Mouse (Mus musculus) right cerebral cortex, postnatal 25 days (tissue): ENCODE data around the gene Gbx1.
"Not testable (repeated sequence)": the region's sequence is repeated elsewhere in the genome, so short reads cannot be mapped to it uniquely, and the experiment has no call there.

Experiments used
- DNase-seq: peaks from one replicate; pipeline ENCODE4 v3.0.0; 2022

Gene Gbx1

DNA sequence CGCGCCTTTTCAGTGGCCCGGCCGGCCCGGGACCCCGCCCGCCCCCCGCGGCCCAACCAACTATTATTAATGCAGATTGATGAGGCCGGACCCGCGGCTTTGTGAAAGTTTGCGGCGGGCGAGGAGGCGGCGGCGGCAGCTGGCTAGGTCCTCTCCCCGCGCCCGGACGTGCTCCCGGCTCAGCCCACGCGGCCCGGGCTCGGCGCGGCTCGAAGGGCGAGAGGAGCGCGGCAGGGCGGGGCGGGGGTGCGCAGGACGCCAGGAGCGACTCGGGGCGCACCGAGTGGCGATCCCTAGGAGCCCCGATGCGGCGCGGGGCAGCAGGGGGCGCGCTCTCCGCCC lies at the start of gene Gbx1:
Gene Gbx1 (minus strand): TSS at position 314 of the 342 bp plus-strand sequence.
- no peak for DNase-seq

DNA sequence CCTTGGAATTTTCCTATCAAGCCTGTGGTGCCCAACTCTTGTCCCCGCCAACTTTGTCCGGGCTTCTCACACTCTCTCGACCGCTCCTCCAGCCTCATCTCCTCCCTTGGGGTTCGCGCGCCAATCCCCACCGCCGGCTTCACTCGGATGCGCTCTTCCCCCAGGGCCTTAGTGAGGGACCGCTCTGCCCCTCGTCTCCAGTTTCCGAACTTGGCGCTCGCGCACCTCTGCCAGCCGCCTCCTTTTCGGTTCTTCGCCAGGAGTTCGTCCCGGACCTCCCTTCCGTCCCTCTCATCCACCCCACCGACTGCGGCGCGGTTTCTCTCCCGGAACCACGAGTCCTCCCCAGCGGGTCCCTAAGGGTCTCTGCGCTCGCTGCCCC lies 49.8 kb upstream of the Gbx1 start:
- no peak for DNase-seq

DNA sequence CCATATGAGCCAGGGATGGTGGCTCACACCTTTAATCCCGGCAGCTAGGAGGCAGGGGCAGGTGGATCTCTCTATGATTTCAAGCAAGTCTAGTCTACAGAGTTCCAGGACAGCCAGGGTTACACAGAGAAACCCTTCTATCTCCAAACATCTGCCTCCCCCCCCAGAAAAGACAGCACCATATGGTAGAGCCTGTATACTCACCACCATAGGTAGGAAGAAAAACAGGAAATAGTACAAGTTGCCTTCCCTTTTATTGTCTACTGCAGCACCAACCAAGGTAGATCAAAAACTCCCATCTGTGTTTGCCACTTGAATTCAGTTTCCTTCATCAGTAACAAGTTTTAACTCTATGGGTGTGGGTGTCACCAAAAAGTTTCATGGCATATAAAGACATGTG lies 48.9 kb upstream of the Gbx1 start:
- DNase-seq = no peak

DNA sequence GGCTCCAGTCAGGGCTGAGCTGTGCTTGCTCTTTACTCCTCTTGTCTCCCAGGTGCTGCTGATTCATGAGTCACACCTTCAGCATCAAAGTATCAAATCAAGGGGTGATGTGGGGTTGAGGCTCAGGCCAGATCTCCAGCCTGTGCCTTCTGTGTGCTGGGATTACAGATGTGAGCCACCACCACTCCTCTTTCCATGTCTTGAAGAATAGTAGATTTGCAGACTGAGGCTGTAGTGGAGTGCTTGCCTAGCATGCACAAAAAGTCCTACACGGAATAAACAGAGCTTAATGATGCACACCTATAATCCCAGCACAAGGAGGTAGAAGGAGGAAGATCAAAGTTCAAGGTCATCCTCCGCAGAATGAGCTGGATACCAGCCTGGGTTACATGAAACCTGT lies 29.7 kb upstream of the Gbx1 start, which contains the start of gene 4931409K22Rik:
Gene 4931409K22Rik (minus strand): TSS at position 101 of the 400 bp plus-strand sequence.
- no peak for DNase-seq

DNA sequence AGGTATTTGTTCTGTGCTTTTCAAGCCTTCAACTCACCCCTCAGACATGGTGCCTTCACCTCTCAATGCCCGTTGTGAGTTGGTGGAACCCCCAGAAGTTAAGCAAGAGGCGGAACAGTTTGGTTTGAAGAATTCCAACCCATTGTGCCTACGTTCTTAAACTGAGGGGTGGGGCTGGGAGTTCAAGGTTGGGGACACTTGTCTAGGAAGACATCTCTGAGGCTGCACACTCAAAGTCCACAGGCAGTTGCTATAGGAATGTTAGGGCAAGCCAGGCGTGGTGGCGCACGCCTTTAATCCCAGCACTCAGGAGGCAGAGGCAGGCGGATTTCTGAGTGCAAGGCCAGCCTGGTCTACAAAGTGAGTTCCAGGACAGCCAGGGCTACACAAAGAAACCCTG lies 28.3 kb upstream of the Gbx1 start:
- DNase-seq = not testable (repeated sequence)

DNA sequence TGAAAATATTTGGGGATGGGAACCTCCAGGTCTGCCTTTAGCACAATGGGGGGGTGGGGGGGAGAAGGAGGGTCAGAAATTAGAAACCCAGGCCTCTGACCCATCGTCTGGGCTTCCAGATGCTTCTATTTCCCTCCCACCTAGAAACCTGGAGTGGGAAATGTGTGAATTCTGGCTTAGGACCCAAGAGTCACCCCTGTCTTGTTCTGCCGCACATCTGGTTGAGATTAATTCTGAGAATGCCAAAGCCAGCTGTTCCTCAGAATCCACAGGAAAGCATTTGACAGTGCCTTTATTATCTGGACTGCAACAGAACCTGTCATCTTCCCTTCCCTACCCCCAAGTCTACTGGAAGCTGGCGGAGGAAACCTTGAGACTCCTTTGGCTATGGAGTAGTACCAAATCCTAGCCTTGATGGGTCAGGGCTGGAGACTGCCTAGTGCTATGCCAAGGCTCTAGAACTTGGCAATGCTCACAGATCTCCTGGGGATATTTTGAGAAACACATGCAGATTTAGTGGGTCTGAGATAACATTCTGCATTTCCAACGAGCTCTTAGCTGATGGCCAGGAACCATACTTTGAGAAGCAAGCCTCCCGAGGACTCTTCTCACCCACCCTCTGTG lies 26.7 kb upstream of the Gbx1 start:
- DNase-seq = no peak

DNA sequence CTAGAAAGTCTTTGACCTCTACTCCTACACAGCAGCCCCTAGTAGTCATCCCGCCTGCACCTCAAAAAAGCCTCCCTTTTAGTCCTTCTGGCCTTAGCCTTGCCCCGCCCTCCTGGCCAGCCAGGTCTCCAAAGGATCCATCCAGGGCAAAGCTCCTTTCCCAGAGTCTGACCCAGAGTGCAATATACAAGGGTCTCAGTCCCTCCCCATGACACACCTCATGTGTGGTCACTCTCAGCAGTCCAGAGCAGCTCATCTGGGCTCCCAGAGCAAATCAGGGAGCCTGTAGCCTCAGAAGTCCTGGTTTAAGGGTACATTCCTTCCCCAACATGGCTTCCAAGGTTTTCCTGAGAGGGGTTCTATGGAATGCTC lies 24.3 kb upstream of the Gbx1 start:
- no peak for DNase-seq

DNA sequence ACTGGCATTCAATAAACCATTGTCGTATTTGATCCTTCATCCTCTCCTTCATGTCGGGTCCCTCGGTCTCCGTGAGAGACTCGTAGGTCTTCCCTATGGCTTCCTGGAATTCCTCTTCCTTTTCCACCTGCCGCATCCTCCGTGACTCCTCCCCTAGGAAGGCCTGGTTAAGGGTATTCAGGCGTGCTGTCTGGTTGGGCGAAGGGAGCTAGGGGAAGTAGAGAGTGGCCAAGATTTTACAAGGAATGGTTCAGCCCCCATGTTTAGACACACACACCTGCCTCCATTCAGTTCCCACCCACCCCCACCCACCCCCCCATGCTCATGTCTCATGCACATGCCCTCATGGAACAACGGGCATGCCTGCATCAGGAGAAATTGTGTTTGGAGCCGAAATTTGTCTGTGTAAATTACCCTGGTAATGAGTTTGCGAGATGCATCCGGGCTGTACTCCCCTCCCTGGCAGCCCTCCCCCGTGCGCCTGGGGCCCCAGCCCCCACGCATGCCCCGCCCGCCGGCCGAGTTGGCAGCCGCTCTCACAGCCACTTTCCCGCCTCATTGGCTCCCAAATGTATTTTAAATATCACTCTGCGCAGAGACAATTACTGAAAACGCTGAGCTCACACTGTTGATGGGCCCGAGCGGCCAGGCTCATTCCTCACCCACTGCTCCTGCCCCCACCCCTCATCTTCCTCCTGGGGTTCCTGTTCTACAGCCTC lies 23.8 kb upstream of the Gbx1 start:
- DNase-seq = peak; percentile 73

DNA sequence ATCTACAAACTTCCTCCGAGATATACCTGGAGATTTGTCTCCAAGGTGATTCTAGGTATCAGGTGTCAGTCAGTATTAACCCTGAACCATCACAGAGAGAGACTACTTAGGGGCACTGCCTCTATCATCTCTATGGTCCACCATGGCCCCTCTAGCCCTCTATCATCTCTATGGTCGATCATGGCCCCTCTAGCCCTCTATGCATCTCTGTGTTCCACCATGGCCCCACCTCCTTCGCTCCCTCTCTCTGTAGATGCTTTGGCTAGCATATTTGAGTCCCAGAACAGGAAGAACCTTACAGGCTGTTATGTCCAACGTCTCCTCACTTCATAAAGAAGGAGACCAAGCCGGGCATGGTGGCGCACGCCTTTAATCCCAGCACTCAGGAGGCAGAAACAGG lies 15.6 kb upstream of the Gbx1 start:
- no peak for DNase-seq

DNA sequence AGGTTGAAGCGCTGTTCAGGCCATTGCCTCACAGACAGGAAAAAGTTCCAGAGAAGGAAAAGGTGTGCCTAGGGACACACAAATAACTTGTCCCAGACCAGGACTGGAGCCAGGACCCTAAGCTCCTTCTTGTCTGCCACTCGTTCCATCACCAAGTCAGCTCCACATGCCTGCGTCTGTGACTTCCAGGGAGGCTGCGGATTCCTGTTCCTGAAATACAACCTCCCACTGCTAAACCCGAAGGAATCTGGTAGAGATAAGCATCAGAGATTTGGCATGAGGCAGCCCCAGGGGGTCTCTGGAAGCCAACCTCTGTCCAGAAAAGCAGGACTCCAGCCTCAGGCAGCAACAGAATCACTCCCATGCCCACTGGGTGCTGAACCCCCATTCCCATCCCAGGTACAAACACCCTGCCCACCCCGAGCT lies 14.2 kb upstream of the Gbx1 start:
- no peak for DNase-seq

DNA sequence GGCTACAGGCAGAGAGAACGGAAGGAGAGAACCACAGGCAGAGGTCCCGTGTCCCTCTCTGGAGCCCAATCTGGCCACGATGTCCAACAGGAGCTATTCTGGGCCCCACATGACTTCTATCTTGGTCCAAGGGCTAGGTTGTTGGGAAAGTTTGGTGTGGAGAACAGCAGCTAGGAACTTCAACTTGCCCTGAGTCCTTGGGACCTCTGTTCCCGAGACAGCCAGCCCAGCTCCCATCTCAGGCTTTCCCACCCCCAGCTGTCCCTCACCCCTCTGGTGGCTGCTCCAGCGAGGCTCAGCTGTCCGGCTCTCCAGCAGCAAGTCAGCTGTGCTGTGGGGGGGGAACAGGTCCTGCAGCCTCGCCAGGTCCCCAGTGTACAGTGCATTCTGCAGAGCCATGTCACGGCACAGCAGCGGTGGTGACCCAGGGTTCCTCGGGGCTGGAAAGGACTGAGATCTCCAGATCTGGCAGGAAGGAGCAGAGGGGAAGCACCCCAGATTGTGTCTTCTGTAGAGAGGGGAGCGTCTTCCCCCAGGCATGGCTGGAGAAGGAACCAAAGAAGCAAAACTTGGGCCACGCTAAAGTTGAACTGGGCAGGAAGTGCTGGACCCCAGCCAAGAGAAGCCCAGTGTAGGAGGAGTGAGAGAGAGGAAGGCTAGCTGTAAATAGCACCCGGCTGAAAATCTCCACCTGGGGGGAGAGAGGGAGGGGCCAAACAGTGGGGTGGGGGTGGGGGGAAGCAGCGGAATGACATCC lies 13.6 kb upstream of the Gbx1 start, which contains the start of gene Asb10:
Gene Asb10 (minus strand): TSS at position 592 of the 757 bp plus-strand sequence.
- no peak for DNase-seq

DNA sequence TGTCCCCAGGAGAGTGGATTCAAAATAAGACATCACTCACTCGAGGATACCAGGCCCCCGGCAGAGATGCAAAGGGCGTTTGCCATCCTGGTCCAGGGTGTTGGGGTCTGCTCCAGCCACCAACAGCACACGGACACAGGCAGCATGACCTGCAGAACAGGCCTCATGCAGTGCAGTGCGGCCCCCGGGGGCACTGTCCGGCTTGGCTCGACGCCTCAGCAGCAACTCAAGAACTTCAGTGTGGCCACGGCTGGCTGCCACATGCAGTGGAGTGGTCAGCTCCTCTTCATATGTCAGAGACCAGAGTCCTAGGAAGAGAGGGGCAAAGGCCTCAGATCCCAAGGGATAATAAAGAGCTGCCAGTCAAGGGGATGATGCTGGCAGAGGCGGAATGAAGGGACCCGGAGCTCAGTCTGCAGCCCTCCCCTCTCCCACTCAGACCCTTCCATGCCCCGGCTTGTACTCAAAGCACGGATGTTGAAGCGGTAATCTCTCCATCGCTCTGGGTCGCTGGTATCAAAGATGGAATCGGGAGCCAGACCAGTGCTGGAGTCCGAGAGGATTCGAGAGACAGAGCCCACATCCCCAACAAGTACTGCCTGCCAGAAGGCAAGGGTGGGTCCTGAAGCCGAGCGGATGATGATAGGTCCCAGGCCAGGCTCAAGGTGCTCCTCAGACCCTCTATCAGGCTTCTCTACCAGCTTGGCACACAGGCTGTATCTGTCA lies 12.7 kb upstream of the Gbx1 start:
- no peak for DNase-seq

DNA sequence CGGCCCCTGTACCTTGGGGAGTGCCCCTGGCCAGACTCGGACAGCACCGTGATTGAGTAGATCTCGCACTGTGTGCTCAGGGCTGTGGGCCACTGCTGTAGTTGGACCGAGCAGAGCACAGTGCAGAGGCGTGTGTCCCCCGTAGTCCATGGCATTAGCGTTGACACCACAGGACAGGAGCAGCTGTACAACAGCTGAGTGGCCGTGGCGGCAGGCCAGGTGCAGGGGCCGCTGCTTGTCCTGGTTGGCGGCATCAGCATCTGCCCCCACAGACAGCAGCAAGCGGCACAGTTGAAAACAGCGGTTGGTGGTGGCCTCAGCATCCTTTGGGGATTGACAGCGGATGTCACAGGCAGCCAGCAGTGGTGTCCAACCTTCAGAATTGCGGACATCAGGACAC lies 10.6 kb upstream of the Gbx1 start:
- DNase-seq = no peak

DNA sequence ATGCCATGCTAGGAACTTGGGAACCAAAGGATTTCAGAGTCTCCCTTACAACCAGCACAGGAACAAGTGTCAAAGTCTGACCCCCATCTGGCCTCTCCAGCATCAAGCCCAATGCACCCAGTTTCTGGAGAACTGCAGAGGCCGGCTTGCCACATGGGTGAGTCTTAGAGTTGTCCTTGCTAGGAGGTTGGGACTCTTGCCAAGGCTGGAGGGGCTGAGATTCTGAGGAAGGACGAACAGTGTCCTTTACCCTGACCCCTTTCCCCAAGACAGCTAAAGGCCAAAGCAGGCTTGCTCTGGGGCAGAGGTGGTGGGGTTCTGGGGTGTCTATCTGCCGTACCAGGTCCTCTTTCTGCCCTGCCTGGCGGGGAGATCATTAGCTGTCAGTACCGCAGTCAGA lies 9.5 kb upstream of the Gbx1 start:
- no peak for DNase-seq

DNA sequence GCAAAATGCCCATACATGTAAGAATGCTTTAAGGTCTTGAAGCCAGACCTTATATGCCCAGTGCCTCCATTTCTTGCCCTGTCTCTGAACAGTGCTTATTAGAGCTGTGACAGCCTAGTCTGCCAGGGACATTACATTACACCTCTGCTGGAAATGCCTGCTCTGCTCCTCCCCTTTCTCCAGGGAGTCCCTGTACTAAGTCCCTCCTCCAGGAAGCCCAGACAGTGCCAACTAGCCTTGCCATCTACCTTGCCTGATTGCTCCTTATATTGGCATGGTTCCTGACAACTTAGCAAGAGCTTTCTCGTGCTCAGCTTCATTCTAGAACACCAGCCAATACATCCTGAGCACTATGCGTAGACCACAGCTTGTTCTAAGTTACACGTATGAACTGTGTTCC lies 8.7 kb upstream of the Gbx1 start:
- no peak for DNase-seq

DNA sequence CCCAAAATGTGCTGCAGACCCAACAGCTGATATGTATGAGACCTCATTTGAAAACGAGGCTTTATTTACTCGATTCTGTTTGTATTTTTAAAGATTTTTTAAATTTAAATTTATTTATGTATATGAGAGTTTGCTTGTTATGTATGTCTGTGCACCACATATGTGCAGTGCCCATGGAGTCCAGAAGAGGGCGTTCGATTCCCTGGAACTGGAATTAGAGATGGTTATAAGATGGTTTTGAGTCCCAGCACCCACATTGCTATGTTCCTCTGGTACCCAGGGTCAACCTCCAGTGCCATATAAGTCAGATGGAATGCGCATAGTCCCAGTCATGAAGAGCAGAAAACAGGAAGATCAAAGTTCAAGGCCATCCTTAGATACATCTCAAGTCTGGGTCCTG lies 7.3 kb upstream of the Gbx1 start:
- DNase-seq = no peak

DNA sequence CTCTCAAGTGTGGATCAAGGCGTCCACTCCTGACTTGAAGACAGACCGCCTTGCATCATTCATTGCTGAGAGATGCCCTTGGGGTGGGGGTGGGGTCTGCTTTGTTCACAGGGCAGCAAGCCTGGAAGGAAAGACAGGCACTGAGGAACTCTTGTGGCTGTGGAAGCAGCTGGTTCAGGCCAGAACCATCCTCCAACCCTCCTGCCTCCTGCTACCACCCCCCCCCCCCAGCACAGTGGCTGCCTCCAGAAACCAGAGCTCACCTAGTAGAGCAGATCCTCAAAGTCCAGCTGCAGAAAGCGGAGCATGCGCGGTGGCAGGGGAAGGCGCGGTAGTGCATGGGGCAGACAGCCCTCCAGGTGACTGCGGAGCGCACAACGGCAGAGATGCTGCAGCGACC lies 6.4 kb upstream of the Gbx1 start:
- DNase-seq = no peak

DNA sequence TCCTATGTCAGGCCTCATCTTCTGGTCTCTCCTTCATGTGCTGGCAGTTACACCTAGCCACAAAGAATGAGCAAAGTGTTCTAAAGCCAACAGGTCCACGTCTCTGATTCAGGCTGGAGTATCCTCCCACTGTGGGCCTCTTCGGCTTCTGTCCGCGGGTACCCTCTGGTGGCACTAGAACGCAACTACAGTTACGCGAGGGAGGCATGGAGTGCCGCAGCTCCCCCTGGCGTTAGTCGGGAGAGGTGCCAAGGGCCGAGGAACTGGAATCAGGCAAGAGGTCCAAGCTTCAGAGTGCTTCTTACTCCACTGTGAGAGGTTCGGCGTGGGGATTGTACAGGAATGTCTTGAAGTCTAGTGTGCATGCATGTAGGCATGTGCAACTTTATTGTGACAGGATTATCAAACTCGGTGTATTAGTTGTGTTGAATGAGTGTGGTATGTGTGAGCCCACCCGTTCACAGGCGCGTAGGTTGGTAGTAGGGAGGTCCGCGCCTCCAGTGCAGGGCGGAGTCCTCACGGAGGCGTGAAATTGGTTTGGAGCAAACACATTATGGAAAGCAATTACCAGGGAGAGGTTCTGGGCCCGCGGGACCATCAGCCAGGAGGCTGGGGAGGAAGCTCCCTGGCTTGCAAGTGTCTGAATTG lies 3.2 kb upstream of the Gbx1 start:
- DNase-seq = peak; percentile 89

DNA sequence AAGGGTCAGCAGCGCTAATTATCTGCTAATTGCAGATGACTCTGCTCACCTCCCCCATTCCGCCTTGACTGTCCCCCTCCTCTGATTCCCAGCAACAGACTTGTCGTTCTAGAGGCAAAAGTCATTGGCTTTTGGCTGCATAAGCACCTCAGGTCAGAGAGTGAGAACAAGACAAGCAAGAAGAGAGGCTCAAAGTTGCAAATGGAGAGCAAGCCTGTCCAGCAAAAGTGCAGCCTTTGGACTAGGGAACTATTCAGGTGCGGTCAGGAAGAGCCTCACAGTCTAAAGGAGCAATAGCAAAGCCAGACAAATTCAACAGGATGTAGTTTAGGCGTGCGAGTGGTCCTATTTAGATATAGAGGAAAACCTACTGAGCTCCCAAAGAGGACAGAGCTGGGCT lies 778 bp upstream of the Gbx1 start:
- DNase-seq = no peak

DNA sequence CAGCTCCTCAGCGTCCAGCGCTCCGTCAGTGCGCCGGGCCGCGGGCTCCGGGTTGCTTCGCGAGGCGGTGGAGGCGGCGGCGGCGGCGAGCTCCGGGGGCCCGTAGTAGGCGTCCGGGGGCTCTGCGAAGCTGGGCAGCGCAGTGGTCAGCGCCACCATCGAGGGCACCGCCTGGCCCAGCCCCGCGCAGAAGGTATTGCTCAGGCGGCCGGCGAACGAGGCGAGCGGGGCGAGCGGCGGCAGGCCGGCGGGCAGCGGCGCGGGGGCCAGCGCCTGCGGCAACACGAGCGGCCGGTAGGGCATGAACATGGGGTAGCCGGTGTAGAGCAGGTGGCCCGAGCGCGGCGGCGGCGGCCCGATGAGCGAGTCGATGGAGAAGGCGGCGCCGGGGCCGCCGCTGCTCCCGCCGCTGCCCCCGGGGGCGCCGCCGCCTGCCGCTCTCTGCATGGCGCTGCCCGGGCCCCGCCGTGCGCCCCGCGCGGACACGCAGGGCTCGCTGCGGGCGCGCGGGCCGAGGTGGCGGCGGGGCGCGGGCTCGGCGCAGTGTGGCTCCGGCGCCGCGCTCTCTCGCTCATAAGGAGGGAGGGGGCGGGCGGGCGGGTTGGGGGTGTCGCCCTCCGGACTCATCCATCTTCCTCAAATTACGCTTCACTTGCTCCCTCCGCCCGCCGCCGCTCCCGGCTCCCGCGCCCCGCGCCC lies 663 bp downstream of the Gbx1 start:
- DNase-seq = no peak

DNA sequence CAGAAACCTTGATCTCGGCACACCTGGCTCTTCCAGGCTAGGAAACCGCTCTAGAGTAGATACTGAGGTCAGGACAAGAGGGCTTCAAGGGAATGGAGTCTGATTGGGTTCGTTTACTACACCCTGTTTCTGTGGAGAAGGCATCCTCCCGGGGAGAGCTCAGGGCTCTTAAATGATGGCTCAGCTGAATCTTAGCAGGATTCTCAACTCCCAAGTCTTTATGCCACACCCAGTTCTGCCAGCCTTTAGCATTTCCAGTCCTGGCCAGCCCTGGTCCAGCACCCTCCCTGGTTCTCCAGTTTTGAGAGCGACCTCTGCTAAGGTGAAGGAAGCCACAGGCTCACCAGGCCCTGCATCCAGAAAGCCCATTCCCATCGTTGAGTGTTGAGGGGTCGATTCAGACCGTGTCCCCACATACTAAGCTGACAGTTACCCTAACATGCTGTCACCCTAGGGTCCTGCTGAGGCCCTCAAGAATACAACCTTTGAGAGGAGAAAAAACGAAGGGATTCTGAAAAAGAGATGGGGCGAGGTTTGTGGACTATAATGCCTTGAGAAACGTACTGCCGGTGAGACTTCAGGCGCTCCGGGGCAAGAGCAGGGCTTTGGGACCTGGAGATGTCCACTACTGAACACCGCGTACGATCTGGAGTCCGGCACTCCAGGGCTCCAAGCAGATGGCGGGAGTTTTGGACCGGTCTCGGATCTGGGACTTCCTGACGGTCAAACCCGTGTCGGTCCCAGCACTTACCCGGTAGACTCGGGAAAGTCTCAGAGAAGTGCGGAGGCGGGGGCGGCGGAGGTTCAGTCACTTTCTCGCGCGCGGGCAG lies 1.4 kb downstream of the Gbx1 start:
- DNase-seq = no peak
